Mouse (Mus musculus): Measurements from ENCODE around the gene Acaa1b.
A peak's percentile ranks its signal among the peaks of the same experiment; 100 is the strongest.

The Acaa1b gene

GRCm38 (mm10) chr9:119156278-119157201 is at the start of gene Acaa1b:
TSS of gene Acaa1b (minus strand) at chr9:119157093.
- DNase-seq (ENCODE audit: low spot score in 2 of 2) = peak; percentile 72 to 88

DNA sequence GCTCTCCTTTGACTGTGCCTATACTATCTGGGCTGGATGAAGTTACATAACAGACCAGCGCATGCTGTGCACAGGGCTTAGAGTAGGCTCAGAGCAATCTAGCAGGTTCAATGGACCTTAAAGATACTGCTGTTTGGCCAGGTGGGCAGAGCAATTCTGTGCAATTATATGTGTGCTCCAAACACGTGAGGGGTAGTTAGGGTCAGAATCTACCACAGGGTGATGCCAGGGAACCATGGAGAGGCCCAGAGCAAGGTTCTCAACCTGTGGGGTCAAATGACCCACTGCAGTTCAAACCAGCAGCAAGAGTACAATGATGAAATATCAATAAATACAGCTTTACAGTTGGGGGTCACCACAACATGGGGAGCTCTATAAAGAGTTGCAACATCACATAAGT is 49.8 kb upstream of the Acaa1b start:
- no peak for DNase-seq (ENCODE audit: low spot score in 2 of 2)

DNA sequence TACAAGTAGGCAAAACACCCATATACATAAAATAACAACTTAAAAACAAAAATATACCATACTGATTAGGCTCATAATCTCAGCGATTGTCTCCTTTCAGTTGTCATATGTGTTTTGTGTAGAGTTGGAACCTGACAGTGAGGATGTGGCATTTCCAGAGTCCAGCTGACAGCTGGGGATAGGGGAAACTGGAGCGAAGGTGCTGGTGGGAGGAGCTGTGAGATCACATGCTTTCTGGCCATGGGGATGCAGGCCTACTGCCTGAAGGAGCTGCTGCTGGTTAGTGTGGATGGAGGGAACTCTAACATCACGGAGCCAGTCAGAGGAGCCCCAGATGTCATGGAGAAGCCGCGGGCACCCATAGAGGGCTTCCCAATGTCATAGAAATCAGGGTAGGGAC is 48.9 kb upstream of the Acaa1b start:
- DNase-seq (ENCODE audit: low spot score in 2 of 2) = no peak

DNA sequence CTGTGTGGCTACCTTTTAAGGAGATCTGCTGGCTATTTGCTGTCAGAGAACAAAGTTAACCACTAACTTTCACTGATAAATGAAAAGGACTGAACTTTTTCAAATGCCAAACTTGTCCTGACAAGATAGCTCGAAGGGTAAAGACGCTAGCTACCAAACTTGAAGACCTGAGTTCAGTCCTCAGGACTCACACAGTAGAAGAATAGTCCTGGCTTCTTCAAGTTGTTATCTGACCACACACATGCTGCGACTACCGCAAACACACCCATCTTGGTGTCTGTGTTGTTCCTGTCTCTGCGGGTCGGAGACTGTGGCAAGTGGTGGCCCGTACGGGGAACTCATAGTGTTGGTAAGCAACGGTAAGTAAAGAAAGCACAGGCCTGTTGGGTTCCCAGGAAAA is 46.7 kb upstream of the Acaa1b start:
- no peak for DNase-seq (ENCODE audit: low spot score in 2 of 2)

DNA sequence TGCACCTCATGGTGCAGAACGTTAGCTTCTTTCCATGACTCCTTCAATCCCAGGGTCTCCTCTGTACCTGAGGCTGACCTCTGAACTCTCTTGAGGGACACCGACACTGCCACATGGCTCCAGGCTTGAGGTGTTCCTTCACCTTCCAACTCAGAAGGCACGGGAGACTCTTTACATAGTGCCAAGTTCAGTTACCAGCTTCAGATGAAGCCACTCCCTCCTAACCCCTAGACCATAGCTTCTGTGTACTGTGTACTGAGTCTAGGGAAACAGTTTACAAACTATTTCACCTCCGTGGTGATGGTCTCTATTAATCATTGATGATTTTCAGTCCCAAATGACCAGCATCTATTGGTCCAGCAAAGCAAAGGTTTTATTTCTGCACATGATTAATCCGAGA is 44.8 kb upstream of the Acaa1b start:
- no peak for DNase-seq (ENCODE audit: low spot score in 2 of 2)

DNA sequence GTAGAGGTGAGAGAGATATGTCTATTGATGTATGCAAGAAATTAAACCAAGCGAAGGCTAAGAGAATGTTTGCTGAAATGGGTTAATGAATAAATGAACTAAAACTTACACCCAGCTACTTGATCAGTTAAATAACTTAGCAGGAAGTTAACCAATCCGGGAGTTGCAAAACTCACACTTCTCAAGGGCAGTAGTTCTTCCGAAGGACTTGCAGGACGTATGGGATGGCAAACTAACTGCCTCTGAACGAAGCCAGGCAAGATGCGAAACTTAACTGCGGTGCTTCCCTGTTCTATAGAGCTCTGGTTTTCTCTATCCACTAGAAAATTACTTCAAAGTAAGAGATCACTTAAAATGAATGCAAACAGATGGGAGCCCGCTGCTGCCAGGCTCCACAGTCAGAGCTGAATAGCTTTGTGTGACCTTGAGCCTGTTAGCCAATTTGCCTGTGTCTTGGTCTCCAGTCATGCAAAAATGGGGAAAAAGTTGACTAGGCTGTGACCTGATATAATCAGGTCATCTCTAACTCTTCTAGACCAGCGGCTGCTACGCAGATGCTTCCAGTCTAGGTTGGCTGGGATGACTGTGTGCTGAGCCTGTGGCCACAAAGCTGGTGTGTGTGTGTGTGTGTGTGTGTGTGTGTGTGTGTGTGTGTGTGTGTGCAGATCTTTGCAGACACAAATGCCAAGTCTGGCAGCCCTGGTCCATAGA is 42.4 kb upstream of the Acaa1b start:
- DNase-seq (ENCODE audit: low spot score in 2 of 2) = no peak

DNA sequence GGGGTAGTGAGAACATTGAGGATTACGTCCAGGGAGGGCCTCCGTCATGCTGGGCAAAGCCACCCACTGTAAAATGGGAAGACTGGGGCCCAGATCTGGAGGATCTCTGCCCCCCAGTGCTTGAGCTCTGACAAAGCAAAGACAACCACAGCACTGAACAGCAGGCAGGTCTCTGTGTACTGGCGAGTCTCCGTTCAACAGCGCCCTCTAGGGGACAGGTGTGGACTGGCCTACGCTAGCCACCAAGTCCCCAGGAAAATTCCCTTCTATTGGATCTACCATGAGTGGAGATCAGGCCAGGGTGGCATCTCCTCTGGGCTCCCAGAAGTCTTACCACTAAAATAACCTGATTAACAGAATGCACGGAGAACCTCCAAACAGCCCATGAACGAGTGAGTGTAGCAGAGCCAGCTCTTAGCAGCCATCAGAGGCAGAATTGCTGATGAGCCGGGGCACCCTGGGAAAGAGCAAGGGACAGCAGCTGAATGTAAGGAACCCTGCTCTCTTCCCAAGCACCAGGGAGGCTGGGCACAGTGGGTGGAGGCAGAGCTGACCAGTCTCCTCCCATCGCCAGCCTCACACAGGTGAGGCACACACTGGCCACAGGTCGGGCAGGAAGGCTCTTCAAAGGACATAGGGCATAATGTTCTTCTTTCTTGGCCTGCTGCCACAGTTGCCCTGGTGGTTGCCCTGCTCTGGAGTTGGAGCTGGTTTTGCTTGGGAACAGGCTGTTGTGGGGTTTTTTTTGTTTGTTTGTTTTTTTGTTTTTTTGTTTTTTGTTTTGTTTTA is 35.5 kb upstream of the Acaa1b start:
- no peak for DNase-seq (ENCODE audit: low spot score in 2 of 2)

DNA sequence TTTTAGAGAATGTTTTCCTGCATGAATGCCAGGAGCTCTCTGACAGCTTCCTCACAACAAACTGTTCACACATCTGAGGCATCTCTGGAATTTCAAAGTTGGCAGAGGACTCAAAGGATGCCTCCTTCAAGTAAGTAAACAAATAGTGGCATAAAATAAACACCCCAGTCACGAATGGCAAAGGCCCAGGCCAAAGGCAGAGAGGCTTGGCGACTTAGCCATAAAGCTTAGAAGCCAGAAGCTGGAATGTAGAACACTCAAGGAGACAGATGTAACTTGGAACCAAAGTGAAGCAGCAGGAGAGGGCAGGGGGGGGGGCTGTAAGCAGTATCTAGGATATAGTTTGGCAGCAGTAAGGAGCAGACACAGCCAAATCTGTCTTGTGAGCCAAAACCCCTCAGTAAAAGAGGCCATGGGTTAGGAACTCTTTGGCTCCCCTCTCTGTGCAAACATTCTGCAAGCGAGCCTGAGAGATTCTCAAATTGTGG is 24.4 kb upstream of the Acaa1b start:
- peak in 1 of 2 experiments; percentile 37 for DNase-seq (ENCODE audit: low spot score in 2 of 2)

- no peak for DNase-seq (ENCODE audit: low spot score in 2 of 2)
These were observed 22.4 kb upstream of the Acaa1b start for GRCm38 (mm10) chr9:119179292-119179691.

- DNase-seq (ENCODE audit: low spot score in 2 of 2) = no peak
These were observed 10.7 kb upstream of the Acaa1b start for GRCm38 (mm10) chr9:119167608-119168007.

DNA sequence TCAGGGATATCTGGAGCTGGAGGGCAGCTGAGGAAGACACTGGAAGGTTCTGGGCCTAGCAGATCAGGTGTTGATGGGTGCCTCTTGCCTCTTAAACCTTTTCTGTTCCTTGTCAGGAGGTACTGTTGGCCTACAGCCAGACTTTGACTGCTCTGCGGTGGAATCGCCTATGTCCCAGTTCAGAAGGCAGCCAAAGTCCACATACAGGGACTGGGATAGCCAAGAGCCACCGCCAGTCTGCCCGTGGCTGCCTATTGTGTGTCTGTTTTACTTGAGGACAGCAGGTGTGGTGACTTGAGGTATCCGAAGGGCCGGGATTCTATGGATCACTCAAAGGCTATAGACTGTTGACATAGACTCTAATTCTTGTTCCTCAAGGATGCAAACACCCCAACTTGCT is 8.7 kb upstream of the Acaa1b start:
- DNase-seq (ENCODE audit: low spot score in 2 of 2) = no peak

DNA sequence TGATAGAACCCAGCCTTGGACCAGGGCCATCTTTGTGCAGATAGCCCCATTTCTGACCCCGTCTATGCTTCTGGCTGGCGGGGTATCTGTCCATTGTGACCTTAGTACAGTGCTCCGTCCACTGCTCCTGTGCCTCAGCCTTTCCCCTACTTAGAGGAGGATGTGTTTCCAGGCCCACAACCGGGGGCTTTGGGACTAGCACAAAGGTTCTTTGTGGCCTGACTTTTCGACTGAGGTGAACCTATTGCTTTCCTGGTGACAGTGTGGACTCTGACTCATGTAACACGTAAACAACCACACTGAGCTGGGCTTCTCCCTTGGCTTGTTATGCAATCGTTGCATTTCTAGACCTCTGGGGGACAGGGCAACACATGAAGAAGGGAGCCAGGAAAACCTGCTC is 7.8 kb upstream of the Acaa1b start:
- DNase-seq (ENCODE audit: low spot score in 2 of 2) = no peak

- no peak for DNase-seq (ENCODE audit: low spot score in 2 of 2)
These were observed 3.8 kb upstream of the Acaa1b start for GRCm38 (mm10) chr9:119160689-119161088.

- DNase-seq (ENCODE audit: low spot score in 2 of 2) = no peak
These were observed 2.0 kb upstream of the Acaa1b start, which contains the start of gene Gm47289 for GRCm38 (mm10) chr9:119158861-119159260. TSS of gene Gm47289 (plus strand) at chr9:119159161.

- DNase-seq (ENCODE audit: low spot score in 2 of 2) = no peak
These were observed 1.1 kb downstream of the Acaa1b start for GRCm38 (mm10) chr9:119155826-119156225.

DNA sequence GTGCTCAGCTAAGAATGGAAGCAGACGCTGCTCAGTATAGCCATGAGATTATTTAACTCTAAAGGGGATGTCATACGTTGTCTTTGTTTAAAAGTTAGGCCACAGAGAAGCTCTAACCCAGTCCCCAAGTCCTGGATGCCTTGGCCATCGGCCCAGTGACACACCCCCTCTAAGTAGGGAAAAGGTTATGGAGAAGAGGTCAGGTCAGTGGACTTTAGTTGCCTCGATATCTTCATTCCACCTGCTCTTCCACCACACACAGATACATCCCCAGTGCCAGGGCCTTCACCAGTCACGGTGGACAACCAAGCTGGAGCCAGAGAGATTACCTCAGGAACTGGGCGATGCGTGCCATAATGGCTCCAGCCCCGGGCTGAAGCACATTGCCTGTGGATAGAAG is 1.5 kb downstream of the Acaa1b start:
- DNase-seq (ENCODE audit: low spot score in 2 of 2) = no peak

DNA sequence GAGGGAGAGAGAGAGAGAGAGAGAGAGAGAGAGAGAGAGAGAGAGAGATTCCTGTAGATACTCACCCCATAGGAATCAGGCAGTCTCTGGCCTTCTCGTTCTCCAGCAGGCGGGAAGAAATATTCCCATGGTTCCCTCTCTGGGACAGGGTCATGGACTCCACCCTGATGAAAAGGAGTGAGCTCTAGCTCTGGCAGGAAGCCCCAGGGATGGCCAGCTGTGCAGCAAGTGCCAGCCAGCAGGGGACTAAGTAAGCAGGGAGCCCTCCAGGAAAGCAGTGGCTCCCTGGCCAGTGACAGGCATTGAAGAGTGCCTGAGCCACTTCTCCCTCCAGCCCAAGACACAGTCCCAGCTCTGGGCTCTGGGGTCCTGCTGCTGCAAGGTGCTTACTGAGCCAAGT is 5.1 kb downstream of the Acaa1b start:
- DNase-seq (ENCODE audit: low spot score in 2 of 2) = no peak

DNA sequence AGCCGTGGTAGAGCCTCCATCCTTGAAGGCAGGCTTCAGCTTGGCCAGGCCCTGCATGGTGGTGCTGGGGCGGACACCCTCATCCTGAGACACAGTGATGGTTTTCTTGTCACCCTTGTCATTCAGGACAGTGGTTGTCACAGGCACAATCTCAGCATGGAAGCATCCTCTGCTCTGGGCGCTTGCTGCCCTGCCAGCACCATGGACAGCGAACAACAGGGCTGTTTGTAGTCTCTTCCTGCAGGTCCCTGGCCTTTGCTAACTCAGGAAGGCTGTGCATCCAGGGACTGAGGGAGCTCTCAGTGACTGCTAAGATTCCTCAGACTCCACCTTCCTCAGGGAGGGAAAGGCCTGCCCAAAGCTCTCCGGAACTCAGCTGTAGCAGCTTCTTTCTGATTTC is 7.3 kb downstream of the Acaa1b start:
- peak in 1 of 2 experiments; percentile 72 for DNase-seq (ENCODE audit: low spot score in 2 of 2)

DNA sequence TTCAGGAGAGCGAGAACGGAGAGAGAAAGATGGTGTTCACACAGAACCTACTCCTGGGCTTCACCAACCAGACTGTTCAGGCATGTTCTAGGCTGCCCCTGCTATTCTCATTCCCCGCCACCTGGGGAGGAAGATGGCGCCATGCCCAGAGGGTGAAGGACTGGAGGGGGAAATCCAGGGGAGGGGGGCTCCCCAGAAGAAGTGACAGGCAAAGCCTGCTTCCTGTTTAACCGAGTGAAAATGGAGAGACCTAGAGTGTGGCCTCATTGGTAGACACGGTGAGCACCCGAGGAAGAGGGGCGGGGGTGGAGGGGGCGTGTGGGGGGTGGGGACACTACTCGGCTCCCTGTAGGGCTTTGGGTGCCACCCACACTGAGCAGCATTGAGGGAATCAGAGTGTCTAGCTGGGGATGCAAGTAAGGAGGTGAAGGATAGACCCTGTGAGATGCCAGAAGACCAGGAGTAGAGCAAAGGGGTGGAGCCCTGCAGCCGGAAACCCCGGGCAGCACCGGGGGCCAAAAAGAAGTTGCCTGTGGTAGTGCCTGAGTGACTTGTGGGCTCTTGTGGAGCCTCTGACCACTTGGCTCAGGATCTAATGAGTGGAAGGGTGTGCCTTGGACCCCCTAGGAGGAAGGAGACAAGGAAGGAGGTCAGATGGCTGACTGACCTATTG is 10.7 kb downstream of the Acaa1b start:
- DNase-seq (ENCODE audit: low spot score in 2 of 2) = no peak

DNA sequence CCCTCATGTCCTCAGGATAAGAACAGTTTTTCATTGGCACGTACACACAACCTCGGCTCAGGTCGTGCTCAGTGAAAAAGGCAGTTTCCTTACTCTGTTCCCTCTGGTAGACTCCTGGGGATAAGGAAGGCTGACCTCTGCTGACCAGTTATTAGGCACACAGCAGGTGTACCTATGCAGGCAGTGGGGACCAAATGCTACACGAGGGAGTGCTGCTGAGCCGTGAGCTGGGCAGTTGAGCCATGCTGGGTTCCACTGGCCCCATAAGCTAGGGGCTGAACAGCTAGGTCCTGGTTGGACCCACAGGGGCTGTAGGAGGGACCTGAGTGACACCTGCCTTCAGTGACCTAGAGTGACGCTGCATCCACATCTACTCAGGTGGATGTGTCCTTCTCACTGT is 11.3 kb downstream of the Acaa1b start:
- DNase-seq (ENCODE audit: low spot score in 2 of 2) = no peak

- DNase-seq (ENCODE audit: low spot score in 2 of 2) = no peak
These were observed 11.8 kb downstream of the Acaa1b start for GRCm38 (mm10) chr9:119145137-119145536.
